Mouse (Mus musculus) limb, embryonic 10.5 days (tissue): ENCODE results near the gene Gm45711. TPM values are rescaled to one million over a fixed set of nuclear protein-coding genes. Genes with fewer than 3 reads are reported as not detected.
A peak's percentile ranks its signal among the peaks of the same experiment; 100 is the strongest.
"Not testable (repeated sequence)": the region's sequence is repeated elsewhere in the genome, so short reads cannot be mapped to it uniquely, and the experiment has no call there.

Experiments used
- DNase-seq: peaks from one replicate; pipeline ENCODE4 v3.0.0-alpha.2; 2017; ENCODE audit warnings: low spot score
- H3K27ac ChIP-seq: fragments of 300-500 bp; sonication (generic); 2 replicates; pipeline ENCODE4 v1.5.1; 2016; ENCODE audit warnings: mild to moderate bottlenecking
- H3K27me3 ChIP-seq: fragments of 300-500 bp; sonication (generic); 2 replicates; pipeline ENCODE4 v1.6.1; 2016; ENCODE audit warnings: low read depth, mild to moderate bottlenecking; ENCODE audit not compliant: poor library complexity, severe bottlenecking
- H3K36me3 ChIP-seq: fragments of 300-500 bp; sonication (generic); 2 replicates; pipeline ENCODE4 v1.6.1; 2016; ENCODE audit warnings: mild to moderate bottlenecking, moderate library complexity
- H3K4me1 ChIP-seq: fragments of 300-500 bp; sonication (generic); 2 replicates; pipeline ENCODE4 v1.6.1; 2016
- H3K4me3 ChIP-seq: fragments of 300-500 bp; sonication (generic); 2 replicates; pipeline ENCODE4 v1.5.1; 2016; ENCODE audit warnings: mild to moderate bottlenecking, moderate library complexity
- H3K9me3 ChIP-seq: fragments of 300-500 bp; sonication (generic); replicated peaks from 2 replicates; pipeline ENCODE4 v1.6.1; 2016; ENCODE audit warnings: mild to moderate bottlenecking
- WGBS: fragments of 180-500 bp; shearing (Covaris S2); methylation state at CpG from one replicate; pipeline ENCODE4 v1.1.7; 2016; 5-methylcytosine and 5-hydroxymethylcytosine counted together
- polyA plus RNA-seq: library from polyadenylated mRNA; unstranded; fragments of >200 nt; fragmentation: Nextera tagmentation; extraction: Ambion mirVana; gene quantifications from 2 replicates; pipeline ENCODE4 v1.2.1, GENCODE M21; 2016

Gm45711 gene
- polyA plus RNA-seq, 1 experiment from 2014 or later, result not detected

DNA sequence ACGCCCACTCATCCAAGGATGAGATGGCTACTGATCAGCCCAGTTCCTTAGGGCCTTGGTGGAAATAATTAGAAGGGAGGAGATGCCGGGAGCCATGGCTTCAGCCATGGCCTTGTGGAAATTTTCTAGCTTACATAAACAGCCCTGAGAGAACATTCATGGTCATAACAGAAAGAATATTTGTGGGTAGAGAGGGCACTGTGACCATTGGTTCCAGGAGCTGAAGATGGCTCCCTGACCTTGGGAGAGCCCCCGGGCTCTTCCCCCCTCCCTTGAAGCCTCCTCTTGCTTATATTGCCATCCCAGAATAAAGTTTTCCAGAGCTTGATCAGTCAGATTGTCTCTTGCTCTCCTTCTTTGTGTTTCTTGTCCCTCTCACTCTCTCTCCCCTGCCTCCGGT is 7.3 kb downstream of the Gm45711 start:
- H3K36me3 ChIP-seq, H3K4me3 ChIP-seq, H3K4me1 ChIP-seq, DNase-seq, H3K27me3 ChIP-seq, H3K9me3 ChIP-seq, H3K27ac ChIP-seq: not testable (repeated sequence)
- WGBS, result 87% methylated on average over 4 of the region's 4 CpGs

DNA sequence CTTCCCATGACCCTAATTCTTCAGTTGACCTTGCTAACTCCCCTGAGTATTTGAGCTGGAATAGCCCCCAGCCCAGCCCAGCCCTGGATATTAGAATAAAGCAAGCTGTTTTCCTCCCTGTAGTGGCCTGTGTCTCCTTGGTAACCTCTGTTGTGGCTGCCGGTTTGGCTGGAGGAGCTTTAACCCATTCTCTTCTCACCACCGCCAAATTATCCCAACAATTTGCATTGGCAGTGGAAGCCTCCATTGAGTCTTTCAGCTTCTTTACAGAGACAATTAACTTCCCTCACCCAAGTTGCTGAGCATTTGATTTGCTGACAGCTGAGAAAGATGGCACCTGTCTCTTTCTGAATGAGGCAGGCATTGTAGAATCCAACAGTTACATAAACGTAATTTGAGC is 8.3 kb downstream of the Gm45711 start:
- H3K4me3 ChIP-seq, H3K4me1 ChIP-seq, DNase-seq, H3K27me3 ChIP-seq, H3K9me3 ChIP-seq, H3K27ac ChIP-seq, H3K36me3 ChIP-seq: not testable (repeated sequence)
- 36% methylated on average over 3 of the region's 3 CpGs for WGBS

DNA sequence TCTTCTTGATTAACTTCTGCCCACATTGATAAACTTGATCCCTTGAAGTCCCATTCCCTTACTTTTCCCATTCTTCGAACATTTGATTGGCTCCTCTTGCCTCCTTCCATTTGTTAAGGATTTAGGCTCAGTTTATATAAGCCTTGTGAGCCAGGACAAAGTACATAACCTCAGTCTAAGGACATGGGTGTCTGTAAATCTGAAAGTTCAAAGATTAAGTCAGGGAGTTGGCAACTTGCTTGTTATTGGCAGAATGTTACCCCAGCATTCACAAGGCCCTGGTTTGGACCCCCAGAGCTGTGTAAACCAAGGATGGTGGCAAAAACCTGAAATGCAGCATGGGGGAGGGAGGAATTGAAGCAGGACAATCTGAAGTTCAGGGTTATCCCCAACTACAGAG is 15.5 kb downstream of the Gm45711 start:
- WGBS, result 93% methylated on average over 1 of the region's 1 CpGs
- no peak for DNase-seq
- Histone ChIP-seq H3K9me3 (no peaks in the 10 kb centered on the region), H3K36me3 (no peaks in the 10 kb centered on the region), H3K27ac (no peak overlapping the region), H3K4me1 (no peaks in the 10 kb centered on the region), H3K27me3 (no peaks in the 10 kb centered on the region), H3K4me3 (no peak overlapping the region)

DNA sequence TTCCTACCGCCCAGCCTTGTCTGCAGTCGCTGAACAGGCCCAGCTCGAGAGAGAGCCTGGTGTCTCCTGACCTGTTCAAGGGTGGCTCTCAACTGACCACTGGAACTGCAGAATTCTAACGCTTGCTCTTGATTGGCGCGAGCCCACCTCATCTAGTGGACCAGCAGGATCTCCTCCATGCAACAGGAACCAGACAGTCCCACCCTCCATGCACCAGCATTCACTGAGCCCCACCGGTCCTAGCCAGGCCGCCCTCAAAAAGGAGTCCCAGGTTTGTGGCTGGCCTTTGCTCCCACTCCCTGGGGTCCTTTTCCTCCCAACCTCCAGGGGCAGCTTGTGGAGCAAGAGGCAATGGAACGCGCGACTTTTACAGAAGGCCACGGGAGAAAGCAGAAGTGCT is 16.8 kb downstream of the Gm45711 start, which contains the start of gene Cmtm2a:
Gene Cmtm2a (minus strand): TSS at position 101 of the 400 bp plus-strand sequence.
- not testable (repeated sequence) for DNase-seq, H3K4me1 ChIP-seq, H3K36me3 ChIP-seq, H3K9me3 ChIP-seq, H3K27me3 ChIP-seq, H3K4me3 ChIP-seq, H3K27ac ChIP-seq
- 90% methylated on average over 12 of the region's 12 CpGs for WGBS

DNA sequence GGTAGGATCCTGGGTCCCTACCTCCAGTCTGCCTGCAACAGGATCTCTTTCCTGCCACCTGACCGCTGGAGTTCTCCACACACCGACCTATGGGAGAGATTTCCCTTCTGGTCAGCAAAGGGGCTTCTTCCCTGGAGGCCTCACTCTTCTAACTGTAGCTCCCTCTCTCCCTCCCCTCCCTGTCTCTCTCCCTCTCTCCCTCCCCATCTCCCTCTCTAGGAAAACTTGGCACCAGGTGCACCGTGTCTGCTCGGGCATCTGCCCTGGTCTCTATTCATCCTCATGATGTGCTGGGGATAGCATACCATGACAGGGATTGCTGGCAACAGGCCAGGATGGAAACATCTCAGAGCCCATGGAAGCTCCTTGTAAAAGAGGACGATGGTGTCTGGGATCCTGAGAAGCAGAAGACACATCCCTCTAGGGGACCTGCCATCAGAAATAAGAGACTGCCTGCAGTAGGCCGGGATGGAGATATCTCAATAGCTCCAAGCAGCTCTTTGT is 40.9 kb downstream of the Gm45711 start:
- 95% methylated on average over 6 of the region's 6 CpGs for WGBS
- no peak for DNase-seq
- H3K27me3 ChIP-seq, result no peaks in the 10 kb centered on the region

DNA sequence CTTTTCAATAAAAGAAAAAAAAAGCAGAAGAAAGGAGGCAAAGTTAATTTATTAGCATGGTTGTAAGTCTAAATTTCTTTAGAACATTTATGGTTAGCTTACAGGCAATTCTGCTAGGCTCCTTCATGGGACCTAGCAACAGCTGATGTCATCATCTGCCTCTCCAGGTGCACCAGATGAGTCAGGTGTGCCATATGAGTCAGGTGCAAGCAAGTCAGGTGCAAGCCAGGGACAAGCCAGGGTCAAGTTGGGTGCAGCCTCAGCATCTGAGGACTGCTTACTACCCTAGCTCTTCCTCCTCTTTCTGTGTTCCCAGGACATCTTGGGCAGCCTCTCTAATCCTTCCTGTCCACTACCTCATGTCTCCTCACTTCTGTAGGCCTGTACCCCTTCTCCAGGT is 41.5 kb downstream of the Gm45711 start:
- no peaks in the 10 kb centered on the region for H3K4me1 ChIP-seq
- H3K9me3 ChIP-seq, result no peaks in the 10 kb centered on the region
- H3K4me3 ChIP-seq, result no peak overlapping the region
- no peaks in the 10 kb centered on the region for H3K27me3 ChIP-seq
- no peak overlapping the region for H3K27ac ChIP-seq
- H3K36me3 ChIP-seq, result peaks cover 18% of the 10 kb centered on the region
- DNase-seq, result no peak

More for the DNA sequence above, 40.9 kb downstream of the Gm45711 start:
- Histone ChIP-seq H3K27ac (no peak overlapping the region), H3K4me3 (no peak overlapping the region), H3K36me3 (peaks cover 12% of the 10 kb centered on the region), H3K4me1 (no peaks in the 10 kb centered on the region), H3K9me3 (no peaks in the 10 kb centered on the region)

DNA sequence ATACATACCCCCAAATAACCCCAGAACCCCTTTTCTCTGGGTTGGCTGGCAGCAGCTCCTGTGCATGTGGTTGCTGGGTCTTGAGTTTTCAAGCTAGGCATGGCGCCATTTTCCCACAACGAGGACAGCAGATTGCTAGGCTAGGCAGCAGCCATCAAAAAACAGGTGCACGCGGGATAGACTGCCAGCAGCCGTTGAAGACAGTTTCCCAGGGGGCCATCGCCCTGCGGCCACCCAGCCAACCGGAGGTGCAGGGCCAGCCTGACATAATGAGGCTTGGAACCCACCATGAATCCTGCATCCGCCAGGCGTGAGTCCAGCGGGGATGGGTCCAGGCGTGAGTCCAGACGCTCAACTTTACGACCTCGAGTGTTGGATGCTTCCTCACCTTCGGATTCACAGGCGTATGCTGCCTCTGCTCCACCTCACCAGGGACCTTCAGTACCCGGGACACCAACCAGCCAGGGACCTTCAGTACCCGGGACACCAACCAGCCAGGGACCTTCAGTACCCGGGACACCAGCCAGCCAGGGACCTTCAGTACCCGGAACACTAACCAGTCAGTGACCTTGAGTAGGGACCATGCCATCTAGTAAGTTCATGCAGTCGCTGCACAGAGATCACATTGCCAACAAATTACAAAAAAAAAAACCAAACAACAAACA is 45.5 kb downstream of the Gm45711 start:
- peaks cover 39% of the 10 kb centered on the region for H3K36me3 ChIP-seq
- not testable (repeated sequence) for H3K4me1 ChIP-seq, DNase-seq, H3K4me3 ChIP-seq, H3K9me3 ChIP-seq, H3K27me3 ChIP-seq, H3K27ac ChIP-seq
- 97% methylated on average over 22 of the region's 22 CpGs for WGBS

DNA sequence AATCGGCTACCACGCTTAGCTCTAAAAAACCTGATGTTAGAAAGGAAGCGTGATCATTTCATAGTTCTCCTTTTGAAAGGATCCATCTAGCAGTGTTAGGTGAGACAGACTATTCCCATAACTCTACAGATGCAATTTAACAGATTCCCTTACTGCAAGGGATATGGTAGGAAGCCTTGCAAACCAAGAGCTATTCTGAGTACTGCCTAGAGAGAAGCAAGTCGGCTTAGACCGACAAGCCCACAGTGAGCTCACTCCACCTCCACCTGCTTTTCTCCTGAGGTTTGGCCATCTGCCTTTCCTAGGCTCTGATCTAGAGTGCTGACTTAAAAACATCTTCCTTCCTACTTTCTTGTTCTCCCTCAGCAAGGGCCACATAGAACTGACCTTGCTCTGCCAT is 48.1 kb downstream of the Gm45711 start:
- not testable (repeated sequence) for H3K27me3 ChIP-seq, H3K4me3 ChIP-seq, H3K27ac ChIP-seq, DNase-seq, H3K4me1 ChIP-seq, H3K9me3 ChIP-seq
- peaks cover 62% of the 10 kb centered on the region for H3K36me3 ChIP-seq
- WGBS, result 96% methylated on average over 5 of the region's 5 CpGs

DNA sequence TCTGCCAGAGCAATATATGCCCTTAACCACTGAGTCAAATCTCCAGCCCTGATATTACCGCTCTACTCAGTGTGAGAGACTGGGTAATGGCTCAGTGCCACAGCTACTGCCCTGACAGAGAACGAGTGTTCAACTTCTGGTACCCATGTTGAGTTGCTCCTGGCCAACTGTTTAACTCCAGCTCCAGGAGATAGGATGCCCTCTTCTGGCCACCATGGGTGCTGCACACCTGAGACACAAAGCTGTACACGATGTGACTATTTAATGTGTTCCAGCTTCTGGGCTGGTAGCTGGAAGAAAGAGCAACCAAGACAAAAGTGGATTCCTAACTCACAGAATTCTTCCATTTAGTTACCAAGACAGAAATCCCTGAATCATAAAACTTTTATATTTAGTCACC is 56.9 kb downstream of the Gm45711 start:
- WGBS, result 90% methylated on average over 3 of the region's 3 CpGs
- Histone ChIP-seq H3K36me3 (peaks cover 9% of the 10 kb centered on the region), H3K9me3 (no peaks in the 10 kb centered on the region), H3K27ac (no peak overlapping the region), H3K4me1 (peaks cover 12% of the 10 kb centered on the region), H3K27me3 (no peaks in the 10 kb centered on the region), H3K4me3 (no peak overlapping the region)
- peak; percentile 35 for DNase-seq

DNA sequence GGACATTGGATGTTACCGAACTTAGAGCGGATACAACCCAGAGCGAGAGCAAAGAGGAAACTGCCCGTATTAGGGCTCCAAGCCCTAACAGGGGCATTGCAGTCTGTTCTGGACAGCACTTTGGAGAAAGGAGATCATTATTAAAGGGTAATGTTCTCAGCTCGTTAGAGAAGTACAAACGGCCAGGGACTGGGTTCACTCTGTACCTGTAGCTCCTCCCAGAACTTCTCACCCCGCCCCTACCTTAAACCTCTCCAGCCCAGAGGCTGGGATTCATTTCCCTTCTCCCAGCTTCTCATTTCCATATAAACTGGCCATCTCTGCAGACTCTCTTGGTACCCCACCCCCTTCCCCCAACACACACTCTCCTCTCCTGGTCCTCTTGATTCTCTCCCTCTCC is 58.4 kb downstream of the Gm45711 start:
- Histone ChIP-seq H3K4me3 (peak overlapping the region; percentile 76), H3K36me3 (no peaks in the 10 kb centered on the region), H3K9me3 (no peaks in the 10 kb centered on the region), H3K27me3 (no peaks in the 10 kb centered on the region), H3K4me1 (peaks cover 24% of the 10 kb centered on the region), H3K27ac (peak overlapping the region; percentile 93)
- DNase-seq, result peak; percentile 48
- 0% methylated on average over 7 of the region's 7 CpGs for whole genome bisulfite sequencing

DNA sequence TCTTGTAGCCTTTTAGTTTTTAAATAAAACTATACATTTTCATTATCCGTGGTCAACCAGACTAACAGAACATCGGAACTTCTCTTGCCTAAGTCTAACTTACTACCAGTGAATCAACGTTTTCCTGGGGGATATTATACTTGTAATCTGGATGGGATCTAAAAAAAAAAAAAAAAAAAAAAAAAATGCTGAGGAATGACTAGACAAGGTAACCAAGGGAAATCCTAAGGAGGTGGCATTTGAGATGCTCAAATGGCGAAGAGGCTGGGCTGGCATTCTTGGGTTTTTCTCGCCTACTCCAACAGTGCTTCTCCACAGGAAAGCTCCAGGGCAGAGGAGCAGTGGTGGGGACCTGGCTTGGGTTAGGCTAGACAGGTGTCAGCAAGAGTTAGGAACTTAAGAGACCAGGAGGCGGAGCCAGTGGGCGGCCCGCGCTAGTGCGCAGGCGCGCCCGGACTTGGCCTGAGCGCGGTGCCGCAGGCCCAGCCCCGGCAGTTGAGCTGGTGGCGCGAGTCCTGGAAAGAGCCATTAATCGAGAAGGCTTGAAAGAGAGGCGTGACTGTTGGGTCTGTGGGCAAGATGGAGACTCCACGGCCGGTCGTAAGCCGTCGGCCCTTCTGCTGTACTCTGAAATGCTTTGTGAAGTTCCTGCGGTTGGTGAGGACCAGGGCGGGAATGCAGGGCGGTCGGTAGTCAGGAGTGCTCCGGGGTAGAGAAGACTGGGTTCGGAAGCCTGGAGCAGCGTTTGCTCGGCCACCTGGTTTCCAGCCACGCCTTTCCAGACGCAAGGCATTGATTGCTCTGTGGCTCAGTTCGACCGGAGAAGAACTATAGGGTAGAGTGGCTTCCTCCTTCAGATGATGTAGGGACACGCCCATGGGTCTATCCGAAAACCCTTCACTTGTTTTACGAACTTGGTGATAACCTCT is 59.2 kb downstream of the Gm45711 start, which contains the start of gene Cklf:
Gene Cklf (plus strand): TSS at position 423 of the 929 bp plus-strand sequence.
- H3K36me3 ChIP-seq, result no peaks in the 10 kb centered on the region
- H3K4me1 ChIP-seq, result peaks cover 24% of the 10 kb centered on the region
- no peaks in the 10 kb centered on the region for H3K27me3 ChIP-seq
- no peaks in the 10 kb centered on the region for H3K9me3 ChIP-seq
- 4% methylated on average over 41 of the region's 41 CpGs for WGBS
- peak within 1 kb of the TSS; percentile 76 for H3K4me3 ChIP-seq
- DNase-seq, result peak; percentile 91
- peak within 1 kb of the TSS; percentile 93 for H3K27ac ChIP-seq

DNA sequence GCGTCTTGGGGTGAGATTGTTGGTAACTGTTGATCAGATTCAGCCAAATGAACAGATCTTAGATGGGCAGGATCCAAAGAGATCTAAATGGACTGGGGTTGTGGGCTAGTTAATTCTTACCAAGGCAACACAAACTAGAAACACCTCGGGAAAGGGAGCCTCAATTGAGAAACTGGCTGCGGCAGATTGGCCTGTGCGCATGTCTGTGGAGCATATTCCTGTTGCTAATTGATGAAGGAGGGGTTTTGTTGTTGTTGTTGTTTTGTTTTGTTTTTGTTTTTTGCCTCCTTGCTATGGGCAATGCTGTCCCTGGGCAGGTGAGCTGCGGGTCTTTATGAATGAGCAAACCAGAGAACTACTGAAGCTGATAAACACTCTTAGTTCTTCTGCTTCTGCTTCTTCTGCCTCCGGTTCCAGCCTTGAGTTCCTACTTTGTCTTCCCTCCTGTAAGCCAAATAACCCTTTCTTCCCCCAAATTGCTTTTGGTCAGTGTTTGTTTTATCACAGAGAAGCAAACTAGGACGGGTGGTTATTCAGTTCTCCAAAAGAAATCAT is 60.4 kb downstream of the Gm45711 start:
- no peaks in the 10 kb centered on the region for H3K27me3 ChIP-seq
- H3K4me1 ChIP-seq, result peaks cover 24% of the 10 kb centered on the region
- H3K4me3 ChIP-seq, result no peak overlapping the region
- H3K27ac ChIP-seq, result no peak overlapping the region
- no peak for DNase-seq
- 89% methylated on average over 7 of the region's 7 CpGs for WGBS
- H3K36me3 ChIP-seq, result peaks cover 6% of the 10 kb centered on the region; the same call in 1 of the 2 replicates
- H3K9me3 ChIP-seq, result no peaks in the 10 kb centered on the region

DNA sequence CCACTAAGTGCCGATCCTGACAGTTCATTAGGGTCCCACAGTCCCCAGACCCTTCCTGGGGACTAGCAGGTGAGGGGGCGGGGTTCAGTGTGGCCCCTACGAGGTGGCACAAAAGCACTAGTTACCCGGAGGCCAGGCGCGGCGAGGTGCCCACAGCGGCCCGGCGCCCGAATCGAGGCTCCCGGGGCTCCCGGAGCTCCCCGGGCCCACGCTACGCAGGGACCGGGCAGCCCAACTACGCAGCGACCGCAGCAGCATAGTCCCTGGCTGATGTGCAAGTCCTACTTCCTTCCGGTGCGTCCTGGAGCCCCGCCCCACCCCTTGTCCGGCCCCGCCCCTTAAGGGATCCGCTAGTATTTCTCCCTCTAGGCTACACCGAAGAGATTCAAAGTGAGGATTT is 61.6 kb downstream of the Gm45711 start, which contains the start of gene Tk2:
Gene Tk2 (minus strand): TSS at position 283 of the 400 bp plus-strand sequence.
- DNase-seq, result peak; percentile 87
- H3K27ac ChIP-seq, result peak within 1 kb of the TSS; percentile 78
- WGBS, result 0% methylated on average over 28 of the region's 28 CpGs

More for the DNA sequence above, 61.6 kb downstream of the Gm45711 start, which contains the start of gene Tk2:
- H3K9me3 ChIP-seq, result no peaks in the 10 kb centered on the region
- H3K4me1 ChIP-seq, result peaks cover 24% of the 10 kb centered on the region
- H3K36me3 ChIP-seq, result peaks cover 10% of the 10 kb centered on the region
- H3K4me3 ChIP-seq, result peak within 1 kb of the TSS; percentile 69
- no peaks in the 10 kb centered on the region for H3K27me3 ChIP-seq
